Mouse (Mus musculus) right cerebral cortex, postnatal 10 days (tissue): ENCODE measurements at regions not wholly inside any gene's neighbourhood (a gene's known extent, or its start where the extent isn't known, plus 50 kb on each side); places are given as distances from the start of the nearest gene placed in this dataset.
A peak's percentile ranks its signal among the peaks of the same experiment; 100 is the strongest.
"Not testable (repeated sequence)": the region's sequence is repeated elsewhere in the genome, so short reads cannot be mapped to it uniquely, and the experiment has no call there.

Experiments
- DNase-seq, 2 experiments: peaks; one replicate each; pipeline ENCODE4 v3.0.0; 2021; ENCODE audit warnings: low spot score in 2 of 2

DNA sequence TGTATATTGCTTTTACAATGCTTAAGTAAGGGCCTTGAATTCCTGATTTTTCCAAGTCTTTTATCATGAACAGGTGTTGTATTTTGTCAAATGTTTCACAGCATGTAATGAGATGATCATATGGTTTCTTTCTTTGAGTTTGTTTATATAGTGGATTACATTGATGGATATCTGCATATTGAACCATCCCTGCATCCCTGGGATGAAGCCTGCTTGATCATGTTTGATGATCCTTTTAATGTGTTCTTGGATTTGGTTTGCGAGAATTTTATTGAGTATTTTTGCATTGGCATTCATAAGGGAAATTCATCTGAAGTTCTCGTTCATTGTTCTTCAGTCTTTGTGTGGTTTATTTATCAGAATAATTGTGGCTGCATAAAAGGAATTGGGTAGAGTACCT is 160.2 kb downstream of the Btbd35f17 start:
- DNase-seq, result peak in 1 of 2 experiments; percentile 11

DNA sequence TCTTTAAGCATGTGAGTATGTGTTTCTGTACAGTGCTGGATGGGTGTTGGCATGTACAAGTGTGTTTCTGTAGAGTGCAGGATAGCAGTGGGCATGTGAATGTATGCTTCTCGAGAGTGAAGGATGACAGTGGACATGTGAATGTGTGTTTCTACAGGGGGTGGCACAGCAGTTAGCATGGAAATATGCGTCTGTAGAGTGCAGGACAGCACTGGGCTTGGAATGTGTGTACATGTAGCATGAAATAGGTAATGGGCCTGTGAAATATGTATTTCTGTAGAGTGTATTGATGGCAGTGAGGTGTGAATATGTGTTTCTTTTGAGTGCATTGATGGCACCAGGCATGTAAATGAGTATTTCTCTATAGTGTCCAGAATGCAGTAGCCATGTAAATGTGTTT is 173.5 kb downstream of the Btbd35f17 start:
- DNase-seq, result not testable (repeated sequence)

DNA sequence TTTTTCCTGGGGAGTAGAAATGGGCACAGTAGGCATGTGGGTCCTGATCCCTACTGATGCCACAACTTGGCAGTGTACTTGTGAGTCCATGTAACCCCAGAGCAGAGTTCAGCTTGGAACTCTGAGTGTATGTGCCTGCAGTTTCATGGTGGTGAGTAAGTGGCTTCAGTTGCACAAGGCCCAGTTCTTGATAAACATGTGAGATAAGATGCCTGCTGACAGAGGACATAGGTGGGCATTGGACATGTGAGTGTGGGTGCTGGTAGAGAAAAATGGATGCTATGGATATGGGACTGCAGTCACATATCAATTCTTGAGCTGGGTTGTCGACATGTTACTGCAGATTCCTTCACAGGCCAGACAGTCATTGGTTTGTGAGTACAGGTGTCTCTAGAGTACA is 178.4 kb downstream of the Btbd35f17 start:
- DNase-seq, result not testable (repeated sequence)
